34 mouse cellular contexts compared by ENCODE assay signal in the genomic region with DNA sequence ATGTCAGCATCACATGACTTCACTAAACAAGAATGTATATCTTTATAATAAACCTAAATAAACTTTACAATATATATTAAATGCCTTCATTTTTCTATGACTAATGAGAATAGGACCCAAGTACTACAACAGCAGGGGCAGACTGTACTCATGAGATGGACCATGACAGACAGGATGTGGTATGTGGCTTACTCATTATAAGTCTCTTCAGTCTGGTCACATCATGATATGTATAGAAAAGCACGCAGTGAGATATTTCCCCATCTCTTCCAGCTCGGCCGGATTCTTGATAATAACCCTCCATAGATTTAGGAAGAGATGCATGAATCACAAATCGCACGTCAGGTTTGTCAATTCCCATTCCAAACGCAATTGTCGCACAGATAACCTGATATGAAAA.
A peak's percentile ranks its signal among the peaks of the same experiment; 100 is the strongest.
DNase-seq lines count a peak whose midpoint lies in the region; ATAC-seq and TF ChIP-seq lines count a peak whose summit lies in the region.
"Had no signal": no experiment of that assay in that cellular context is flagged by ENCODE, and none has a peak within 500 bp of the region (broad histone marks: within the 10 kb centered on the region; RNA-seq: fewer than 3 reads in every experiment).

No protein-coding gene starts in this region.

- H3K4me1 ChIP-seq in megakaryocyte, embryonic 14.5 days: peaks cover 59% of the 10 kb centered on the region
- H3K4me1 ChIP-seq in lung, adult 2 months (ENCODE audit: control insufficient read depth, insufficient read depth, low read length): no peaks in the 10 kb centered on the region
- H3K4me1 ChIP-seq: embryonic facial prominence, embryonic 13.5 days; forebrain, embryonic 12.5 days; heart, embryonic 15.5 days; limb, embryonic 10.5 days; limb, embryonic 15.5 days; liver, embryonic 13.5 days; neural tube, embryonic 15.5 days had no signal

- peaks cover 90% of the 10 kb centered on the region for H3K36me3 ChIP-seq in megakaryocyte, embryonic 14.5 days (replicated peaks; ENCODE audit: low read length)

- WGBS in lung, adult 2 months: 93% methylated on average over 7 of the region's 7 CpGs

- peak; percentile 6 for DNase-seq in 3T3-L1 (ENCODE audit: low read depth, low spot score)
- DNase-seq in CD4-positive, CD25-positive, alpha-beta regulatory T cell, adult 2 months (ENCODE audit: low read depth, low spot score): peak; percentile 34
- no peak for DNase-seq in lung, adult 2 months
- no peak for DNase-seq in urinary bladder, postnatal 25 days (ENCODE audit: low spot score)
- no peak for DNase-seq in layer of hippocampus, postnatal 36 days
- no peak for DNase-seq in frontal cortex, postnatal 14 days (ENCODE audit: low spot score in 2 of 2)
- DNase-seq: adrenal gland, adult 2 months; cerebellum, adult 11 months; cerebellum, adult 9-10 months; cerebellum, postnatal 36 days; embryo, embryonic 11 days; forebrain, postnatal 0 days; gastrocnemius, postnatal 10 days; kidney, adult 9 months; kidney, postnatal 10 days; liver, embryonic 13.5 days; lung, embryonic 14.5 days; lung, postnatal 14 days; midbrain, embryonic 14.5 days; right cerebral cortex, adult 18-20 months; right cerebral cortex, postnatal 4 days; thymus, adult 2 months; thymus, postnatal 4 days had no signal

- H3K27me3 ChIP-seq in megakaryocyte, embryonic 14.5 days (replicated peaks): no peaks in the 10 kb centered on the region
- H3K27me3 ChIP-seq: embryonic facial prominence, embryonic 13.5 days; forebrain, embryonic 12.5 days; heart, embryonic 15.5 days; limb, embryonic 15.5 days; liver, embryonic 13.5 days; neural tube, embryonic 15.5 days had no signal

- TF ChIP-seq POLR2A in lung, adult 2 months (IDR thresholded peaks at IDR 0.05; ENCODE audit: borderline replicate concordance, extremely low read depth, low read depth, low read length): no peak

- no peak for TF ChIP-seq CTCF in lung, adult 2 months (IDR thresholded peaks at IDR 0.05; ENCODE audit: insufficient read depth, low read length)

- peak overlapping the region; percentile 34 for H3K4me3 ChIP-seq in megakaryocyte, embryonic 14.5 days (replicated peaks)
- no peak overlapping the region for H3K4me3 ChIP-seq in lung, adult 2 months (replicated peaks; ENCODE audit: extremely low read depth, low read depth, low read length)
- H3K4me3 ChIP-seq: embryonic facial prominence, embryonic 13.5 days; erythroblast, embryonic 14.5 days; forebrain, embryonic 12.5 days; heart, embryonic 15.5 days; limb, embryonic 10.5 days; limb, embryonic 15.5 days; liver, embryonic 13.5 days; neural tube, embryonic 15.5 days had no signal

- ATAC-seq in common myeloid progenitor, adult 5-6 weeks (replicated peaks; ENCODE audit: low read depth, poor library complexity, severe bottlenecking): 0 out of 2 replicates have a peak, but pooled peaks have one; percentile 56
- ATAC-seq: forebrain, postnatal 0 days; hindbrain, postnatal 0 days; intestine, postnatal 0 days had no signal

- H3K9me3 ChIP-seq in megakaryocyte, embryonic 14.5 days: no peaks in the 10 kb centered on the region
- H3K9me3 ChIP-seq: embryonic facial prominence, embryonic 13.5 days; forebrain, embryonic 12.5 days; heart, embryonic 15.5 days; limb, embryonic 10.5 days; limb, embryonic 15.5 days; liver, embryonic 13.5 days; neural tube, embryonic 15.5 days had no signal

Comparison
In these comparisons a context has a peak if more than half of its experiments do, and no peak if none do; other contexts are left out.
1. DNase-seq: peak in 3T3-L1 (single experiment) and CD4-positive, CD25-positive, alpha-beta regulatory T cell, adult 2 months (single experiment); none in lung, adult 2 months (single experiment), urinary bladder, postnatal 25 days (single experiment), layer of hippocampus, postnatal 36 days (0 of 2) and frontal cortex, postnatal 14 days (0 of 2).